Mouse (Mus musculus): ENCODE results near the gene Gm7682. TPM values are rescaled to one million over a fixed set of nuclear protein-coding genes. Genes with fewer than 3 reads are reported as not detected.
"Not testable (repeated sequence)": the region's sequence is repeated elsewhere in the genome, so short reads cannot be mapped to it uniquely, and the experiment has no call there.

Gene Gm7682
- polyA plus RNA-seq (2012; rRNA removed) (not detected in 2 replicates), polyA plus RNA-seq (2014; fragmentation: Nextera tagmentation; extraction: Ambion mirVana) (not detected in 2 replicates)

DNA sequence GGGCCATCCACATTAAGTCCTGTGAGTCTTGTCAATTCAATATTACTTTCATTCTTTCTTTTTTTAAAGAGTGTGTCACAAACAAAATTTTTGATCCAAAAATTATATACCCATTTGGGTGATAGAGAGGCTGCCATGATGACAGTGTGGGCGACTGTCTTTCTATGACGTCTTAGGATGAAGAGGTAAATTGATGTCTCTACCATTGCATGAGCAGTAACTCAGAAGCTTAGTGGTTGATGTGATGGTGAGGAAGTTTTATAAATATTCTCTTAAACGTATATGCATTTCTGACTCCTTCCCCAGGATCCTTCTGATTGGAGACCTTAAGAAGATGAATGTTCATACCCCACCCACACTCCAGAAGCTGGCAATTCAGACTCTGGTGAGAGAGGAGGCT, at the start of gene Gm7682:
Gene Gm7682, plus strand, starts transcription at position 301 of the 400 bp plus-strand sequence.
- not testable (repeated sequence) for H3K4me1 ChIP-seq (ENCODE audit: control insufficient read depth, insufficient read depth, low read length); H3K27ac ChIP-seq (replicated peaks; ENCODE audit: low read depth, low read length); DNase-seq (ENCODE audit: low spot score); H3K27me3 ChIP-seq (ENCODE audit: control insufficient read depth, insufficient read depth, low read length); ATAC-seq (ENCODE audit: low FRiP score, low read depth); H3K4me2 ChIP-seq (replicated peaks; ENCODE audit: low read depth, low read length, severe bottlenecking); H3K4me3 ChIP-seq (replicated peaks; ENCODE audit: low read length); H3K36me3 ChIP-seq (ENCODE audit: control insufficient read depth, insufficient read depth, low read length); H3K9me3 ChIP-seq (ENCODE audit: control insufficient read depth, low read length); H3K9ac ChIP-seq (ENCODE audit: low read depth, low read length, severe bottlenecking)
- no CpG with 5 or more reads among the region's 3 CpGs for whole genome bisulfite sequencing

Other genes with a start within 250 kb of the Gm7682 start
- not detected in 2 replicates for gene Gm3106, start 227.8 kb upstream of the Gm7682 start, polyA plus RNA-seq (2012; rRNA removed)
- not detected in 2 replicates for gene Gm3106, start 227.8 kb upstream of the Gm7682 start, polyA plus RNA-seq (2014; fragmentation: Nextera tagmentation; extraction: Ambion mirVana)
- not detected in 2 replicates for gene A430089I19Rik, start 139.0 kb upstream of the Gm7682 start, polyA plus RNA-seq (2012; rRNA removed)
- gene A430089I19Rik, start 139.0 kb upstream of the Gm7682 start, polyA plus RNA-seq (2014; fragmentation: Nextera tagmentation; extraction: Ambion mirVana) = not detected in 2 replicates
- not detected in 2 replicates for gene Gm6502, start 131.3 kb upstream of the Gm7682 start, polyA plus RNA-seq (2012; rRNA removed)
- gene Gm6502, start 131.3 kb upstream of the Gm7682 start, polyA plus RNA-seq (2014; fragmentation: Nextera tagmentation; extraction: Ambion mirVana) = not detected in 2 replicates
- not detected in 2 replicates for gene AA792892, start 106.0 kb upstream of the Gm7682 start, polyA plus RNA-seq (2012; rRNA removed)
- not detected in 2 replicates for gene AA792892, start 106.0 kb upstream of the Gm7682 start, polyA plus RNA-seq (2014; fragmentation: Nextera tagmentation; extraction: Ambion mirVana)
- gene Gm3139, start 80.5 kb downstream of the Gm7682 start, polyA plus RNA-seq (2012; rRNA removed) = not detected in 2 replicates
- not detected in 2 replicates for gene Gm3139, start 80.5 kb downstream of the Gm7682 start, polyA plus RNA-seq (2014; fragmentation: Nextera tagmentation; extraction: Ambion mirVana)
- gene Gm3147, start 170.6 kb downstream of the Gm7682 start, polyA plus RNA-seq (2012; rRNA removed) = not detected in 2 replicates
- not detected in 2 replicates for gene Gm3147, start 170.6 kb downstream of the Gm7682 start, polyA plus RNA-seq (2014; fragmentation: Nextera tagmentation; extraction: Ambion mirVana)
- gene Gm6509, start 178.2 kb downstream of the Gm7682 start, polyA plus RNA-seq (2012; rRNA removed) = not detected in 2 replicates
- not detected in 2 replicates for gene Gm6509, start 178.2 kb downstream of the Gm7682 start, polyA plus RNA-seq (2014; fragmentation: Nextera tagmentation; extraction: Ambion mirVana)
- not detected in 2 replicates for gene Gm6205, start 202.6 kb downstream of the Gm7682 start, polyA plus RNA-seq (2012; rRNA removed)
- not detected in 2 replicates for gene Gm6205, start 202.6 kb downstream of the Gm7682 start, polyA plus RNA-seq (2014; fragmentation: Nextera tagmentation; extraction: Ambion mirVana)